Mouse (Mus musculus): ENCODE data around the gene Atg101. TPM values are rescaled to one million over a fixed set of nuclear protein-coding genes. Genes with fewer than 3 reads are reported as not detected.

Atg101 gene
- total RNA-seq, 2 experiments from 2014 or later: 50.6 to 53.3 TPM

DNA sequence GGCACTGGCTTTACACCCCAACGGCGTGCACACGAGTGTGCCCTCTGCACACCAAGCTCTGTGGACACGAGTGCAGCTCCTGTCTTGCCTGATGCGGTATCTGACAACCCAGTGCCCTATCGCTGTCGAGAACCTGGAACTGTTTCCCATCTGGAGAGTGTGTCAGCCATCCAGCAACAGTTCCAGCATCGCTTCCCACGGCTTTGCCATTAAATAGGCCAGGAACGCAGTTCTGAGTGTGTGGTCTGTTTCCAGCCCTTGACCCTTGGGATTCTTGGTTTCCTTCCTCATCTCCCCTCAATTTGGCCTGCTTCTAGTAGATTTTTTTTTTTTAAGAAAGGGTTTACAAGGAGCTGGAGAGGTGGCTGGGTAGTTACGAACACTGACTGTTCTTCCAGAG is 12.0 kb downstream of the Atg101 start:
- Histone ChIP-seq H3K27ac (peak overlapping the region; percentile 43; the same call in 1 of the 2 replicates), H3K4me3 (no peak overlapping the region)
- no peak for TF ChIP-seq CTCF (conservative IDR thresholded peaks at IDR 0.05)
- no peak for DNase-seq (ENCODE audit: low spot score in 2 of 2)

DNA sequence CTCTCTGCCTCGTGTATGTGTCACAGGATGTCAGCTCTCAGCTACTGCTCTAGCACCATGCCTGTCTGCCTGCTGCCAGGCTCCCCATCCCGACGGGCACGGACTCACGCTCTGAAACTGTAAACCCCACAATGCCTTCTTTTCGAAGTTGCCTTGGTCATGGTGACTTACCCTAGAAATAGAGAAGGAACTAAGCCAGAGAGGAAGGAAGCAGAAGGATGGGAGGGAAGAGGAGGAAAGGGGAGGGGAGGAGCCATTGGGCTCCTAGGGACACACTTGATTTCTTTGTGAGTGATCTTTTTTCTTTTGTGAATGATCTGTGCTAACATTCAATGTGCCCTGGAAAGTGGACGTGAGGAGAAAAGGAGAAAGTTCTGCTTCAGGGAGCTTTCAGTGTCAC is 13.9 kb downstream of the Atg101 start:
- no peak overlapping the region for H3K27ac ChIP-seq
- no peak for TF ChIP-seq CTCF (conservative IDR thresholded peaks at IDR 0.05)
- DNase-seq (ENCODE audit: low spot score in 2 of 2): no peak
- no peak overlapping the region for H3K4me3 ChIP-seq

DNA sequence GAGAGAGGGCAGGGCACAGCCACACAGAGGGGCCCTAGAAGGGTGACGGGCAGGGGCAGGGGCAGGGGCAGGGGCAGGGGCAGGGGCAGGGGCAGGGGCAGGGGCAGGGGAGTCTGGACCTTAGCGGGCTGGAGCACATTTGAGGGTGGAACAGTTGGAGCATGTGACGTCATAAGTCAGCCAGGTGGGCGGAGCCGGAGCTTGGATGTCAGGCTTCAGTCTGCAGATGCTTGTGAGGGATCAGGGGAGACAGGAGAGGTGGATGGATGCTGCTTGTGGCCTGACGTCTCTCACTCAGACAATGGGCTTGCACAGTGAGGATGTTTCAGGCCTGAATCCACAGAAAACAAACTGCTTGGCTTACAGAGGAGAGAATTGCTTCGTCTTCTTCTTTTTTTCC is 14.5 kb downstream of the Atg101 start:
- no peak for TF ChIP-seq CTCF (conservative IDR thresholded peaks at IDR 0.05)

DNA sequence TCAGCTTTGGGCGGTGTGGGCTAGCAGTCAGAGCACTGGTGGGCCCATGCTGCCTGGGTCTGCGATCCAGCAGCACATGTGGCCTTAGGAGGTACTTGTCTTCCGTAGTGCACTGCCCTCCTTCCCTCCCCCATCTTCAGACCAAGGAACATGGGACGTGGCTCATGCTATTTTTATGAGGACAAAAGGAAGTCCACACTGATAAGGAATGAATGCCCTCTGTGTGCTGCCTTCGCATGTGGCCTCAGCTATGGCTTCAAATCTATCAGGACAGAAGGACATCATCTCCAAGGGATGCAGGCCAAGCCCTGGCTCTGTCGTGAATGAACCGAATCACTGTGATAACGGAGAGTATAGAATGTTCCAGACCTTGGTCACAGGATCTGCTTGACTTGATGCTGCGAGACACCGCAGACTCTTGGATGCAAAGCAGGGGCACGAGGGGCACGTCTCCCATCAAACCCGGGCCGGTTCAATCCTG is 15.4 kb downstream of the Atg101 start:
- TF ChIP-seq CTCF (conservative IDR thresholded peaks at IDR 0.05): no peak
- Histone ChIP-seq H3K27ac (no peak overlapping the region), H3K4me3 (no peak overlapping the region)
- no peak for DNase-seq (ENCODE audit: low spot score in 2 of 2)

More for the DNA sequence above, 14.5 kb downstream of the Atg101 start:
- no peak for DNase-seq (ENCODE audit: low spot score in 2 of 2)
- Histone ChIP-seq H3K4me3 (no peak overlapping the region), H3K27ac (no peak overlapping the region)

DNA sequence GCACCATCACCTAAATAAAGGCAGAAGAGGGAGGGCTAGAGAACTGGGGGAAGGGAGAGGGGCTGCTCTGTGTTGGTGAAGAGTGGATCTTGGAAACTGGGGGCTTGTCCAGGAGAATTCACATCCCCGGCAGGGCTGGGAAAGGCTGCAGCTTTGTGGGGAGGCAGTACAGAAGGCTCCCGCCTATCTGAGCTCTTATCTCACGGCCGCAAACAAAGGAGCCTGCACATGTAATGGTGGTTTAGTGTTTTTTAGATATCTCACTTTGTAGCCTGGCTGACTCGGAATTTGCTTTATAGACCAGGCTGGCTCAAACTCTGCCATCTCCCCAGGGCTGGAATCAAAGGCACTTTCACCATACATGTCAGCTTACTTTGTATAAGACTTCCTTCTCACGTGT is 16.1 kb downstream of the Atg101 start:
- TF ChIP-seq CTCF (conservative IDR thresholded peaks at IDR 0.05): no peak
- Histone ChIP-seq H3K27ac (no peak overlapping the region), H3K4me3 (no peak overlapping the region)
- DNase-seq (ENCODE audit: low spot score in 2 of 2): no peak

DNA sequence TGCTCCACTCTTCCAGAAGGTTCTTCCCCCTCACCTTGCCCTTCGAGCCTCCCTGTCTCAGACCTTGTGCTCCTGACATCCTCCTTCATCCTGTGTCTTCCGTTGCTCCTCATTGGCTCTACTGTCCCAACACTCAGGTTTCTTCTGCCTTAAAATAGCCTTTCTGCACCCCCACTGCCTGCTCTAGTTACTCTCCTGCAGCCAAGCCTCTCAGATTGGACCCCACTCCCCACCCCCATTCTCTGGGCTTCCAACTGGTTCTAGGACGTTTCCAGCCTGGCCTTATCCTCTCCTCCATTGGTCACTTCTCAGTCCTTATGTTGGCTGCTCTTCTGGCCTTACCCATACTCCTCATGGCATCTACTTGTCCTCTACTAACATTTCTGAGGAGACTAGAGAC is 18.1 kb downstream of the Atg101 start:
- Histone ChIP-seq H3K27ac (no peak overlapping the region), H3K4me3 (no peak overlapping the region)
- DNase-seq (ENCODE audit: low spot score in 2 of 2): no peak
- TF ChIP-seq CTCF (conservative IDR thresholded peaks at IDR 0.05): no peak

DNA sequence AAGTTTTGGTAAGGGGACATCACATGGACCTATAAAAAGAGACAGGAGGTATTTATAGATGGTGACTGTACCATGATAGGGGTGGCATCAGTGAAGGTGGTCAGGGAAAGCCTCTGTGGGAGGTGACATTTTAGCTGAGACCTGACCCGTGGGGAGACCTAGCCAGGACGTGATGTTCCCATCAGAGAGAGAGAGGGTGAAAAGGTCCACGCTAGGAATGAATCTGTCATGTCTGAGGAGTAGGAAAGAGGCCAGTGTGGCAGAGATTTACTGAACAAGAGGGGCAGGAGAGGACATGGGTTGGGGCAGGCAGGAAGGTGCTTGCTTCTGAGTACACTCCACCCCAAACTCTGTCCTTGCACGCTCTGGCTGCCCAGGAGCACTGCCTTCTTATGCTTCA is 19.8 kb downstream of the Atg101 start:
- no peak for TF ChIP-seq CTCF (conservative IDR thresholded peaks at IDR 0.05)
- DNase-seq (ENCODE audit: low spot score in 2 of 2): no peak
- no peak overlapping the region for H3K4me3 ChIP-seq
- H3K27ac ChIP-seq: no peak overlapping the region

DNA sequence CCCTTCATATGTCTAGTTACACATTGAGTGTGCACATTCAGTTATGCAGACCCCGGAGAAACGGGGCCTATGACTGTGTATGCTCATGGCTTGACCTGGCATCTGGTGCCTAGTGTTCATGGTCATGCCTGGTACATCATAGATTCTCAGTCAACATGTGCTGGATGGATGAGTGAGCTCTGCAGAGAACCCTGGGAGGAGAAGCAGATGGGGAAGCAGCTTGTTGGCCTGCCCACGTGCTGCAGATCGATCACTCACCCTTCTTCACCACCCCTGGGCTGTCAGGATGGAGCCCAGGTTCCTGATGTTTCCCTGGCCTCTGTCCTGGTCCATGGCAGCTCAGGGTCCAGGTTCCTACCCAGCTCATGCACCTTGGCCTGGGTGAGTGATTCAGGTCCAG is 22.4 kb downstream of the Atg101 start:
- Histone ChIP-seq H3K27ac (peak overlapping the region; percentile 90), H3K4me3 (no peak overlapping the region)
- DNase-seq (ENCODE audit: low spot score in 2 of 2): peak; percentile 67 to 69
- TF ChIP-seq CTCF (conservative IDR thresholded peaks at IDR 0.05): no peak

DNA sequence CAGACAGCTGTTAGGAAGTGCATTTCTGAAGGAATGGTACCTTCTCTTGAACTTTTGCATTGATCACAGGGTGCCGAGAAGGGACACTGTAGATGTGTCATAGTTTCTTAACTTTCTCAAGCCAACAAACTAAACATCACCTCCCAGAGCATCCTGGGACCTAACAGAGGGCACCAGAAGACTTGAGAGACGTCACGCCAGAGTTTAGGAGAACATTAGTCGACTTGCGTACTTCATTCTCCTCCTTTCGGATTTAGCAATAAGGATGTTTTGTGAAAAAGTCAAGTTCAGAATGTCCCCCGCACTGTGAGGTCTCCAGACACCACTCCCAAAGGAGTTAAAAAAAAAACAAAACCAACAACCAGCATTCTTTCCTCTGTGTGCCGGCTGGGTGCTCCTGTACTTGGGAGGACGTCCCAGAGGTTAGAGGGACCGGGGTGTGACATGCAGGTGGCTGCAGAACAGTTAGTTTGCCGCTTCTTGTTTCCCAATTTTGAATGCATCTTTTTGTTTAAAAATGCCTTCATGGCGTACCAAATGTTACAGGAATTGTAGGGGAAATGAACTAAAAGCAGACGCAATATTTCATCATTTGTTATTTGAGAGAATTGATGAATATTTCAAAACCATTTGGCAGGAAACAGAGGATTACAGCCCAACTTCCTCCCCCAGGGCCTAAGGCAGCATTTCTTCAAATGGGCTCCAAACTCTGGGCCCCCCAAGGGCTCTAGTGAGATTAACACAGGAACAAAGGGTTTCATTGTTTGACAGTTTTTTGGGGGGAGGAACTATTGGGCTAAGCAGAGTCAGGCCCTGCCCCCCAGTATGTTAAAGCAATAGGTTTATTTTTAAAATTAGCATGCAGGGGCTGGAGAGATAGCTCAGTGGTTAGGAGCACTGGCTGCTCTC is 24.6 kb downstream of the Atg101 start:
- TF ChIP-seq CTCF (conservative IDR thresholded peaks at IDR 0.05): no peak
- DNase-seq (ENCODE audit: low spot score in 2 of 2): peak; percentile 48 to 54
- peak overlapping the region; percentile 90 for H3K27ac ChIP-seq
- no peak overlapping the region for H3K4me3 ChIP-seq

DNA sequence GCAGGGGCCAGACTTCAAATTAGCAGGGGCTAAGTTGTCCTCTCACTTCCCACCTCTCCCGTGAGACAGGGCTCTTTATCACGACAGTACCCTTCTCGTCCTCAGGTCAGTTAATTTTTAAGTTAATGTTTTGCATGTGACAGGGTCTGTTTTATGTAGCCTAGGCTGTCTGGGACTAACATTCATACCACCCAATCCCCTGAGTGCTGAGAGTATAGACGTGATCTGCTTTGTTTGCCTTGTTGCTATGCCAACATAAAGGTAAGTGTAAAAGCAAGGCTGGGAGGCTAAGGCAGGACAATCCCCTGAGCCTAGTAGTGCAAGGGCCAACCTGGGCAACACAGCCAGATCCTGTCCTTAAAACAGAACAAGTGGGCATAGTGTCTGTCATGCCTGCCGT is 25.4 kb downstream of the Atg101 start:
- no peak for DNase-seq (ENCODE audit: low spot score in 2 of 2)
- Histone ChIP-seq H3K4me3 (no peak overlapping the region), H3K27ac (peak overlapping the region; percentile 90)
- no peak for TF ChIP-seq CTCF (conservative IDR thresholded peaks at IDR 0.05)

DNA sequence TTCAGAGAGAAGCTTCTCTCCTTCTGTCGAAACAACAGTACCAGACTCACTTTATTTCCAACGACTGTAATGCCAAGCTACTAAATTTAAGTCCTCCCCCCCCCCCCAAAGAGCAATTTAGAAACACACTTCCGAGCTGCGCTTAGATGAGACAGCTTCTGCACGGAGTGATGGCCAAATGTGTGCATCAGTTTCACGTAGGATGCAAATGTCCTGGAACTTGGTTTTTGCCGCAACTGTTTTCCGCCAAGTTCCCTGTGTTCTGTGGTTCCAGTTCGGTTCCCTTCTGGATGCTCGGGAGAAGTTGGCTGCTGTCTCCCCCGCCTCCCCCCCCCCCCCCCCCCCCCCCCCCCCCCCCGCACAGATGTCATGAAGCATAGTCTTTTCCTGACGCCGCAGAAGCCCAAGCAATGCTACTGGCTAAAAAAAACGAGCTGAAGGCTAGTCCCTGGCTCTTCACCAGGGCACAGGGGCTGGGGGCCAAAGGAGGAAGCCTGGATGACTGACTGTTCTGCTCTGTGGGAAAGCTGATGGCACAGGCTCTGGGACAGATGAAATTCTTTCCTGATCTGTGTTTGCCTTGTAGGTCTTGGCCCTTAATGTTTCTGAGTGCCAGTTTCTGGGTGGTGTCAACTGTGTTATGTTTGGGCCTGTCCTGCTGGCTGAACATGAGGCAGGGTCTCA is 27.2 kb downstream of the Atg101 start:
- Histone ChIP-seq H3K27ac (peak overlapping the region; percentile 94), H3K4me3 (no peak overlapping the region)
- DNase-seq (ENCODE audit: low spot score in 2 of 2): peak; percentile 48 to 71
- no peak for TF ChIP-seq CTCF (conservative IDR thresholded peaks at IDR 0.05)

DNA sequence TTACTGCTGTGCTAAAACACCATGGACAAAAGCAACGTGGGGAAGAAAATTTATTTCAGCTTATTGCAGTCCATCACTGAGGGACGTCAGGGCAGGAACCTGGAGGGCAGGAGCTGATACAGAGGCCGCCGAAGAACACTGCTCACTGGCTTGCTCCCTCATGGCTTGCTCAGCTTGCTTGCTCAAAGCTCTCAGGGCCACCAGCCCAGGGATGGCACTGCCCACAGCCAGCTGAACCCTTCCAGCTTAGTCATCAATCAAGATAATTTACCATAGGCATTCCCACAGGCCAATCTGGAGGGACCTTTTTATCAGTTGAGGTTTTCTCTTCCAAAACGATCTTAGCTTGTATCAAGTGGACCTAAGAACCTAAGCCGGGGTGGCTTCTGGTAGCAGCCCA is 27.9 kb downstream of the Atg101 start:
- H3K27ac ChIP-seq: peak overlapping the region; percentile 94
- no peak overlapping the region for H3K4me3 ChIP-seq
- no peak for DNase-seq (ENCODE audit: low spot score in 2 of 2)
- no peak for TF ChIP-seq CTCF (conservative IDR thresholded peaks at IDR 0.05)

DNA sequence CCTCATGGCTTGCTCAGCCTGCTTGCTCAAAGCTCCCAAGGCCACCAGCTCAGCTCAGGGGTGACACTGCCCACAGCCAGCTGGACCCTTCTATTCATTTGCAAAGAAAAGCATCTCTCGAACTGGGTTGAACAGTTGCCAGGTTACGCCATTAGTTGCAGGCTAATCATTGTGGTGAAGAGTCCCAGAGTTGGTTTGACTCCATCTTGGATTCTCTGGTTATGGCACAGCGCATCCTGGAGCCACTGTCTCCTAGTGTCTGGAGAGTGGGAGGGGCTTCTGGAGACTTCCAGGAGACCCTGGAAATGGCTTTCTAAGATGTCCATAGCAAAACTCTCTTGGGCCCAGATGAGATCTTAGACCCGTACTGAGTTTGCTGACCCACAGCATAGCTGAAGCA is 31.3 kb downstream of the Atg101 start:
- TF ChIP-seq CTCF (conservative IDR thresholded peaks at IDR 0.05): no peak
- Histone ChIP-seq H3K4me3 (no peak overlapping the region), H3K27ac (peak overlapping the region; percentile 68)
- DNase-seq (ENCODE audit: low spot score in 2 of 2): no peak

All from layer of hippocampus, adult 2 months (tissue).